Mouse (Mus musculus) hindbrain, embryonic 11.5 days (tissue): ENCODE measurements at regions not wholly inside any gene's neighbourhood (a gene's known extent, or its start where the extent isn't known, plus 50 kb on each side); places are given as distances from the start of the nearest gene placed in this dataset.

Source experiments
- ATAC-seq: fragments of 200-750 bp; cut with Nextera tagmentation; 2 replicates; pipeline ENCODE4 v1.8.0; 2017; ENCODE audit warnings: mild to moderate bottlenecking, moderate TSS enrichment, moderate library complexity; ENCODE audit not compliant: low FRiP score
- DNase-seq: peaks from one replicate; pipeline ENCODE4 v3.0.0-alpha.2; 2015; ENCODE audit warnings: low spot score
- H3K27ac ChIP-seq: fragments of 300-500 bp; sonication (generic); 2 replicates; pipeline ENCODE4 v1.5.1; 2014; ENCODE audit warnings: mild to moderate bottlenecking, low read depth, low read length
- H3K27me3 ChIP-seq: fragments of 300-500 bp; sonication (generic); 2 replicates; pipeline ENCODE4 v1.6.1; 2014; ENCODE audit warnings: mild to moderate bottlenecking, low read length, moderate library complexity, mixed read lengths; ENCODE audit not compliant: control insufficient read depth, insufficient read depth
- H3K36me3 ChIP-seq: fragments of 300-500 bp; sonication (generic); 2 replicates; pipeline ENCODE4 v1.6.1; 2014; ENCODE audit warnings: mild to moderate bottlenecking, low read length, moderate library complexity, mixed read lengths; ENCODE audit not compliant: control insufficient read depth, insufficient read depth
- H3K4me1 ChIP-seq: fragments of 300-500 bp; sonication (generic); replicated peaks from 2 replicates; pipeline ENCODE4 v1.6.1; 2014; ENCODE audit warnings: low read length, mixed read lengths; ENCODE audit not compliant: control insufficient read depth, insufficient read depth
- H3K4me2 ChIP-seq: fragments of 300-500 bp; sonication (generic); replicated peaks from 2 replicates; pipeline ENCODE4 v1.6.1; 2014; ENCODE audit warnings: mild to moderate bottlenecking, low read depth, low read length
- H3K4me3 ChIP-seq: fragments of 300-500 bp; sonication (generic); 2 replicates; pipeline ENCODE4 v1.5.1; 2014; ENCODE audit warnings: low read depth, low read length
- H3K9ac ChIP-seq: fragments of 300-500 bp; sonication (generic); 2 replicates; pipeline ENCODE4 v1.6.1; 2014; ENCODE audit warnings: low read depth, low read length
- H3K9me3 ChIP-seq: fragments of 300-500 bp; sonication (generic); 2 replicates; pipeline ENCODE4 v1.6.1; 2016; ENCODE audit warnings: low read length; ENCODE audit not compliant: control insufficient read depth
- WGBS: fragments of 180-500 bp; shearing (Covaris S2); extraction: QIAGEN DNeasy Blood & Tissue Kit; methylation state at CpG from one replicate; pipeline ENCODE4 v1.1.7; 2014; 5-methylcytosine and 5-hydroxymethylcytosine counted together

DNA sequence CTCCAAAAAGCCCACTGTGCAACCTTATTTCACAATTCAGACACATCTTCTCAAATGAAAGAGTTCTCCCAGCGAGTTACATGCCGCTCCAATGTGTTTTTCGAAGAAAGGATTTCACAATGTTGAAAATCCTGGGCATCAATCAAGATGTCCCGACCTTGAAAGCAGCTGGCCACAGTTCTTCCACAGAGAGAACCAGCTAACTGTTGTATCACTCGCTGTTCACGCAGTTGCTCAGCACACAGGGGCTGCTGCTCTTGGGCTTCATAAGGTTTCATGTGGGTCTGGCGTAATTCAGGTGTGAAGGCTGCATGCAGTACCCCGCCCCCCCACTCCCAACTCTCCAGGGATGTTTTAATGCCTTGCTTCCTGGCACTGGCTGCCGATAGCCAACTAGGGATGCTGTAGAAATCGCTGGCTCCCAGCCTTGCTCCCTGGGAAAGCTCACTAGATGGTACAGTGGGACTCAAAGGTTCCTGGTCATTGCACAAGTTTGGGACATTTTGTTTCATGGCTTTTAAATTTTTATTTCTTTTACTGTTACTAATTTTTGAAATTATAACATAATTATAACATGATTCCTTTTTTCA lies 65.5 kb upstream of the Sash1 start:
- no peak for ATAC-seq
- H3K4me3 ChIP-seq = no peak overlapping the region
- no peak for DNase-seq
- no peaks in the 10 kb centered on the region for H3K36me3 ChIP-seq
- H3K9me3 ChIP-seq = no peaks in the 10 kb centered on the region
- H3K4me1 ChIP-seq = no peaks in the 10 kb centered on the region
- H3K9ac ChIP-seq = no peak overlapping the region
- no peak overlapping the region for H3K4me2 ChIP-seq
- WGBS = 75% methylated on average over 10 of the region's 10 CpGs
- H3K27ac ChIP-seq = no peak overlapping the region
- H3K27me3 ChIP-seq = no peaks in the 10 kb centered on the region

DNA sequence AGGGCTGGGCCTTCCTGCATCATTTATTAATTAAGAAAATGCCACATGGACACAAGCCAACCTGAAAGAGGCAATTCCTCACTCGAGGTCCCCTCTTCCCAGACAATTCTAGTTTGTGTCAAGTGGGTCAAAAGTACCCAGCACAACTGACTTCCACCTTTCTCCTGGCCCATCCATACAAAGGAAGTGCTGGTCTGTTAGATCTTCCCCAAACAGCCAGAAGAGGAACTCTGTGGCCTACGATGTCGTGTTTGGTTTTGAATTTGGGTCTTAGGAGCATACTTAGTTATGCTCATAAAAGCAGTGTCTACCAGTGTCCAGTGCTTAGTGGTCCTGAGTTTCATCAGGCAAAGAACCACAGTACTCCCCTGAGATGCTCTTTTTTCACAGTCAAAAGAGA lies 62.4 kb upstream of the Sash1 start:
- H3K36me3 ChIP-seq = no peaks in the 10 kb centered on the region
- H3K9ac ChIP-seq = no peak overlapping the region
- H3K4me1 ChIP-seq = no peaks in the 10 kb centered on the region
- H3K4me2 ChIP-seq = no peak overlapping the region
- no peaks in the 10 kb centered on the region for H3K9me3 ChIP-seq
- H3K27ac ChIP-seq = no peak overlapping the region
- WGBS = 87% methylated on average over 3 of the region's 3 CpGs
- no peak overlapping the region for H3K4me3 ChIP-seq
- no peak for DNase-seq
- ATAC-seq = no peak
- H3K27me3 ChIP-seq = no peaks in the 10 kb centered on the region

DNA sequence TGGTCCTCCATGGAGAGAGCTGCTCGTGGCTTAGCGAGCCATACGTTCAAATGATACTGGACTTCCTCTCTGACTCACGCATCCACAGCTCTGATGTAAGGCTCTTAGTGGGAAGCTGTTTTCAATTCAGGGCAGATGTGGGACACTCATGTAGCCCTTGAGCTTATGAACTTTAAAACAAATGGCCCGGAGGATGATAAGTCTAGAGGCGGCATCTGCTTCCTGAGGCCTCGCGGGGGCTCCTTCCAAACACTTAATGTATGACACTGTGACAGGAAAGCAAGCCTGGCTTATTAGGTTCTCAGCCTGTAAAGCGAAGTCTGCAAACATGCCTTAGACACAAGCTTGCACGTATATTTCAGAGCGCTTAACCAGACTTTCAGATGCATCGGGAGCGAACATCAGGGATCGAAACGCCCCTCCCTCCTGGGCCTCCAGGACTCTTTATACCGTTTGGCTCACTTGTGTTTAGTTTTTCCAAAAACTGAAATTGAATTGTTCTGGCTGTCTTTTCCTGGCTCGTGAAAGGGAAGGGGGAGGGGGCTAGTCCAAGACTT lies 59.4 kb upstream of the Sash1 start:
- WGBS = 63% methylated on average over 17 of the region's 17 CpGs
- H3K27me3 ChIP-seq = no peaks in the 10 kb centered on the region
- DNase-seq = peak; percentile 22
- H3K4me1 ChIP-seq = no peaks in the 10 kb centered on the region
- H3K36me3 ChIP-seq = no peaks in the 10 kb centered on the region
- H3K27ac ChIP-seq = no peak overlapping the region
- no peak overlapping the region for H3K4me2 ChIP-seq
- no peak overlapping the region for H3K4me3 ChIP-seq
- H3K9me3 ChIP-seq = no peaks in the 10 kb centered on the region
- ATAC-seq = no peak
- H3K9ac ChIP-seq = no peak overlapping the region

DNA sequence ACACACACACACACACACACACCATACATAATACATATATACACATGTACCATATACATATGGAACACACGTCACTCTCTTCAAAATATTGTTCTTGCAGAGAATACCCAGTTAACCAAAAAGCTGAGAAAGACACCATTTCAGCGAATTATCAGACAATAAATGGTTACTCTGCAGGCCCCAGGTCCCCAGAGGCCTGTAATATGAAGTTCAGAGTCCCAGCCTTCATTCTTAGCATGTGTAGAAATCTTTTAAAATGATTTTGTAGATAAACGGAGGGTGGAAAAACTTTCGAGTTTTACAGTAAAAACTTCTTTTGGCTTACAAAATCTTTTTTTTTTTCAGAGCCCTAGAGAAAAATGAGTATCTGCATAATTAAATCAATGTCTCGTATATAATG lies 58.7 kb upstream of the Sash1 start:
- DNase-seq (no peak), ATAC-seq (no peak)
- Histone ChIP-seq H3K4me3 (no peak overlapping the region), H3K4me2 (no peak overlapping the region), H3K9me3 (no peaks in the 10 kb centered on the region), H3K4me1 (no peaks in the 10 kb centered on the region), H3K27ac (no peak overlapping the region), H3K9ac (no peak overlapping the region), H3K36me3 (no peaks in the 10 kb centered on the region), H3K27me3 (no peaks in the 10 kb centered on the region)
- 73% methylated on average over 5 of the region's 5 CpGs for WGBS

DNA sequence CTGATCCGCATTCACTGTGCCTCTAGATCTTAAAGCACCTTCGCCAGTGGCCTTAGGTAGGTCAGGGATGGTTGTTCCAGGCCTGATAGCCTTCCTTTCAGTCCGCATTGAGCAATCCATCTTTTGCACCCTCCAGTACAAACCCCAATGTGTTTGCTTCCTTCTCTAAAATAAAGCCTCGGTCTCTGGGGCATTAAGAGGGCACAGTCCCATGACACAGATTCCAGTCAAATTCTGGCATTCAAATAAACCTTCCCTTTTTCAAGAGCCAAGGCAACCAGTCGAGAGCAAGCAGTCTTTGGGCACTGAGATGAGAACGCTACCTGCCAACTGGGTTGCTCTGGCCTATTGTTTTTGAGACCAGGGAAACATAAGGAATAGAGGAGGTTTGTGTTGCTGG lies 57.8 kb upstream of the Sash1 start:
- DNase-seq (no peak), ATAC-seq (no peak)
- H3K9me3 ChIP-seq = no peaks in the 10 kb centered on the region
- no peak overlapping the region for H3K4me2 ChIP-seq
- WGBS = 87% methylated on average over 6 of the region's 6 CpGs
- no peak overlapping the region for H3K4me3 ChIP-seq
- H3K36me3 ChIP-seq = no peaks in the 10 kb centered on the region
- no peaks in the 10 kb centered on the region for H3K4me1 ChIP-seq
- no peak overlapping the region for H3K27ac ChIP-seq
- no peaks in the 10 kb centered on the region for H3K27me3 ChIP-seq
- no peak overlapping the region for H3K9ac ChIP-seq

DNA sequence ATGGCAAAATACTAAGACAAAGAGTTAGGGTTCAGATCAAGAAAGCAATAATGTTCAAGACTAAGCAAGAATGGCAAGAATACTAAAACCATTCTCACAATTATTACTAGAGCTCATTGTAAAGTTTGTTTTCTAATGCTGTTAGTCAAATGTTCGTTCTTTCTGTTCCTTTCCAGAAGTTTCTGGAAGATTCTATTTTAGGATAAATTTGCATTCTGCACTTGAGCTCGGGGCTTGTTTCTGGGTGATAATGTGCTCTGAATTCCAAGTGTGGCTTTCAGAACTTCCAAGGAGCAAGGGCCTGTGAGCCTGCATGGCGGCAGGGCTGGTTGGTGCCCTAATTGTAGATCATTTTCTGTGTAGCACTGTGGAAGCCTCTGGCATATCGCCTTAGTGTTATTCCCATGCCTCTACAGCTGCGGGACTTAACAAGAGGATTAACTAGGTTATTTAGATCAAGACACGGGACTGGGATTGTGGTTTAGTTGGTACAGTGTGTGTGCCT lies 57.1 kb upstream of the Sash1 start:
- Histone ChIP-seq H3K9ac (no peak overlapping the region), H3K27me3 (no peaks in the 10 kb centered on the region), H3K4me2 (no peak overlapping the region), H3K4me1 (no peaks in the 10 kb centered on the region), H3K36me3 (no peaks in the 10 kb centered on the region), H3K27ac (no peak overlapping the region), H3K4me3 (no peak overlapping the region), H3K9me3 (no peaks in the 10 kb centered on the region)
- WGBS = 89% methylated on average over 6 of the region's 6 CpGs
- ATAC-seq (no peak), DNase-seq (no peak)

DNA sequence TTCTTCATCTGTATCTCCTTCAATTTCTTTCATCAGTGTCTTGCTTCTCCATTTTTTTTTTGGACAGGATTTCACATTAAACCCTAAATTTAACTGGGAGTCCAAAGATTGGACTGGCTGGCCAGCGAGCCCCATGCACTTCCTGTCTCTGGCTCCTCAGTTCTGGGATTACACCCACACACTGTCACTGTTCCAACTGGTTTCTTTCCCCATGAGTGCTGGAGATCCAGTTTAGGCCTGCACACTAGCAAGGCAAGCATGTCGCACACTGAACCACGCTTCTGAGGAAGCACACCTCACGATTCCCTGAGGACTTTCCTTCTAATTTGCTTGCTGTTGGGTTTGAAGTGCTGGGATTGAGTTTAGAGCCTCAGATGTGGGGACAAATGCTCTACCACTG lies 50.5 kb upstream of the Sash1 start:
- no peak for DNase-seq
- Histone ChIP-seq H3K9me3 (no peaks in the 10 kb centered on the region), H3K36me3 (no peaks in the 10 kb centered on the region), H3K9ac (no peak overlapping the region), H3K4me3 (no peak overlapping the region), H3K4me2 (no peak overlapping the region), H3K27ac (no peak overlapping the region), H3K27me3 (no peaks in the 10 kb centered on the region), H3K4me1 (no peaks in the 10 kb centered on the region)
- no peak for ATAC-seq
- 81% methylated on average over 4 of the region's 4 CpGs for WGBS
